Mouse (Mus musculus) MEL (cell line): ENCODE measurements around the gene Tespa1. TPM values are rescaled to one million over a fixed set of nuclear protein-coding genes. Genes with fewer than 3 reads are reported as not detected.
A peak's percentile ranks its signal among the peaks of the same experiment; 100 is the strongest.

Experiments used
- DNase-seq: peaks from one replicate; pipeline ENCODE4 v3.0.0; 2011; ENCODE audit warnings: low read depth, low spot score
- H3K27ac ChIP-seq: 2 replicates; pipeline ENCODE4 v1.5.1; 2012; ENCODE audit warnings: low read depth, mild to moderate bottlenecking, control low read depth, low read length, moderate library complexity; ENCODE audit not compliant: control insufficient read depth
- H3K27me3 ChIP-seq, 2 experiments: fragments of 150-350 bp in 1 of 2; sonication (generic) in 1 of 2; 2 replicates each; pipeline ENCODE4 v1.6.1; 2012; ENCODE audit warnings: low read length in 2 of 2, mild to moderate bottlenecking in 2 of 2, improper control_type of control experiment in 1 of 2, moderate library complexity in 1 of 2; ENCODE audit not compliant: insufficient read depth in 2 of 2, control insufficient read depth in 1 of 2
- H3K36me3 ChIP-seq, 2 experiments: 2 replicates each; pipeline ENCODE4 v1.6.1; 2012 to 2014; ENCODE audit warnings: low read length in 2 of 2, improper control_type of control experiment in 1 of 2, inconsistent platforms in 1 of 2, mild to moderate bottlenecking in 1 of 2; ENCODE audit not compliant: insufficient read depth in 2 of 2, control insufficient read depth in 1 of 2
- H3K4me1 ChIP-seq, 2 experiments: fragments of 150-350 bp in 1 of 2; sonication (generic) in 1 of 2; 2 replicates each; pipeline ENCODE4 v1.6.1; 2012; ENCODE audit warnings: low read length in 2 of 2, improper control_type of control experiment in 1 of 2, mild to moderate bottlenecking in 1 of 2; ENCODE audit not compliant: insufficient read depth in 2 of 2, control insufficient read depth in 1 of 2
- H3K4me3 ChIP-seq, 2 experiments: fragments of 150-350 bp in 1 of 2; sonication (generic) in 1 of 2; 2 replicates each; pipeline ENCODE4 v1.5.1; 2012; ENCODE audit warnings: low read depth in 2 of 2, low read length in 2 of 2, mild to moderate bottlenecking in 2 of 2, moderate library complexity in 2 of 2, control low read depth in 1 of 2, improper control_type of control experiment in 1 of 2; ENCODE audit not compliant: control insufficient read depth in 1 of 2, insufficient read depth in 1 of 2
- H3K79me2 ChIP-seq: 2 replicates; pipeline ENCODE4 v1.6.1; 2012; ENCODE audit warnings: mild to moderate bottlenecking, low read length, moderate library complexity; ENCODE audit not compliant: control insufficient read depth, poor library complexity, insufficient read depth
- H3K9ac ChIP-seq: 2 replicates; pipeline ENCODE4 v1.6.1; 2012; ENCODE audit warnings: low read depth, mild to moderate bottlenecking, control low read depth, low read length, moderate library complexity; ENCODE audit not compliant: control insufficient read depth, poor library complexity, severe bottlenecking
- H3K9me3 ChIP-seq: fragments of 150-350 bp; sonication (generic); replicated peaks from 2 replicates; pipeline ENCODE4 v1.6.1; 2012; ENCODE audit warnings: mild to moderate bottlenecking, low read length, improper control_type of control experiment, moderate library complexity; ENCODE audit not compliant: insufficient read depth
- BHLHE40 ChIP-seq: IDR thresholded peaks from 2 replicates; pipeline ENCODE4 v1.6.1; 2012; ENCODE audit warnings: low read depth, mild to moderate bottlenecking, inconsistent platforms, low read length, improper control_type of control experiment, borderline replicate concordance
- CHD1 ChIP-seq: IDR thresholded peaks from 2 replicates; pipeline ENCODE4 v1.6.1; 2012; ENCODE audit warnings: low read depth, mild to moderate bottlenecking, inconsistent platforms, low read length, improper control_type of control experiment
- CHD2 ChIP-seq: IDR thresholded peaks from 2 replicates; pipeline ENCODE4 v1.6.1; 2011; ENCODE audit warnings: low read length, improper control_type of control experiment
- E2F4 ChIP-seq: IDR thresholded peaks from 2 replicates; pipeline ENCODE4 v1.6.1; 2011; ENCODE audit warnings: low read depth, low read length, improper control_type of control experiment, borderline replicate concordance
- ELF1 ChIP-seq: IDR thresholded peaks from 2 replicates; pipeline ENCODE4 v1.6.1; 2014; ENCODE audit warnings: low read depth, mild to moderate bottlenecking, inconsistent platforms, low read length, improper control_type of control experiment, moderate library complexity
- EP300 ChIP-seq, 2 experiments: IDR thresholded peaks; 2 replicates each; pipeline ENCODE4 v1.6.1; 2011; ENCODE audit warnings: improper control_type of control experiment in 2 of 2, low read length in 2 of 2, low read depth in 1 of 2, mild to moderate bottlenecking in 1 of 2
- ETS1 ChIP-seq: IDR thresholded peaks from 2 replicates; pipeline ENCODE4 v1.6.1; 2012; ENCODE audit warnings: low read depth, mild to moderate bottlenecking, inconsistent platforms, low read length, improper control_type of control experiment, moderate library complexity
- GABPA ChIP-seq: IDR thresholded peaks from 2 replicates; pipeline ENCODE4 v1.6.1; 2012; ENCODE audit warnings: low read depth, mild to moderate bottlenecking, inconsistent platforms, low read length, improper control_type of control experiment, moderate library complexity
- GATA1 ChIP-seq: IDR thresholded peaks from 2 replicates; pipeline ENCODE4 v1.6.1; 2011; ENCODE audit warnings: low read depth, low read length, improper control_type of control experiment
- HCFC1 ChIP-seq: IDR thresholded peaks from 2 replicates; pipeline ENCODE4 v1.6.1; 2012; ENCODE audit warnings: low read depth, mild to moderate bottlenecking, inconsistent platforms, low read length, improper control_type of control experiment, moderate library complexity
- MAX ChIP-seq: IDR thresholded peaks from 2 replicates; pipeline ENCODE4 v1.6.1; 2011; ENCODE audit warnings: low read length, improper control_type of control experiment
- MEF2A ChIP-seq: IDR thresholded peaks from 2 replicates; pipeline ENCODE4 v1.6.1; 2014; ENCODE audit warnings: low read depth, mild to moderate bottlenecking, inconsistent platforms, low read length, improper control_type of control experiment; ENCODE audit not compliant: poor library complexity, insufficient replicate concordance, severe bottlenecking; ENCODE audit errors: extremely low read depth
- MXI1 ChIP-seq: IDR thresholded peaks from 2 replicates; pipeline ENCODE4 v1.6.1; 2011; ENCODE audit warnings: mild to moderate bottlenecking, low read depth, low read length, improper control_type of control experiment
- NELFE ChIP-seq: IDR thresholded peaks from 2 replicates; pipeline ENCODE4 v1.6.1; 2011; ENCODE audit warnings: low read depth, low read length, improper control_type of control experiment
- POLR2A ChIP-seq, 2 experiments: IDR thresholded peaks; 2 replicates each; pipeline ENCODE4 v1.6.1; 2011 to 2012; ENCODE audit warnings: low read length in 2 of 2, mild to moderate bottlenecking in 2 of 2, control low read depth in 1 of 2, improper control_type of control experiment in 1 of 2, low read depth in 1 of 2, moderate library complexity in 1 of 2; ENCODE audit not compliant: control insufficient read depth in 1 of 2, insufficient read depth in 1 of 2, poor library complexity in 1 of 2
- POLR2AphosphoS2 ChIP-seq: IDR thresholded peaks from 2 replicates; pipeline ENCODE4 v1.6.1; 2011; ENCODE audit warnings: low read length, improper control_type of control experiment
- RCOR1 ChIP-seq: IDR thresholded peaks from 2 replicates; pipeline ENCODE4 v1.6.1; 2012; ENCODE audit warnings: low read depth, mild to moderate bottlenecking, inconsistent platforms, low read length, improper control_type of control experiment
- SMC3 ChIP-seq: IDR thresholded peaks from 2 replicates; pipeline ENCODE4 v1.6.1; 2011; ENCODE audit warnings: low read depth, low read length, improper control_type of control experiment
- TAL1 ChIP-seq: IDR thresholded peaks from 2 replicates; pipeline ENCODE4 v1.6.1; 2012; ENCODE audit warnings: mild to moderate bottlenecking, inconsistent platforms, low read length, moderate library complexity, mixed read lengths
- TBP ChIP-seq: IDR thresholded peaks from 2 replicates; pipeline ENCODE4 v1.8.0; 2011; ENCODE audit warnings: low read depth, low read length, improper control_type of control experiment
- TCF12 ChIP-seq: IDR thresholded peaks from 2 replicates; pipeline ENCODE4 v1.6.1; 2014; ENCODE audit warnings: low read depth, mild to moderate bottlenecking, inconsistent platforms, low read length, improper control_type of control experiment, moderate library complexity
- UBTF ChIP-seq: IDR thresholded peaks from 2 replicates; pipeline ENCODE4 v1.6.1; 2012; ENCODE audit warnings: low read depth, mild to moderate bottlenecking, inconsistent platforms, low read length, improper control_type of control experiment, moderate library complexity, borderline replicate concordance; ENCODE audit not compliant: insufficient read depth
- ZNF384 ChIP-seq: IDR thresholded peaks from 2 replicates; pipeline ENCODE4 v1.6.1; 2012; ENCODE audit warnings: low read depth, mild to moderate bottlenecking, inconsistent platforms, low read length, improper control_type of control experiment
- polyA plus RNA-seq, 2 experiments: library from polyadenylated mRNA; stranded (reverse) in 1 of 2; unstranded in 1 of 2; fragments of >175 nt in 1 of 2; fragments of >200 nt in 1 of 2; gene quantifications; 2 replicates each; pipeline versions ENCODE4 v1.2.1 to v1.2.4; 2012; ENCODE audit warnings: low replicate concordance in 2 of 2, low read depth in 1 of 2; ENCODE audit not compliant: insufficient read length in 2 of 2, insufficient read depth in 1 of 2, missing spikeins in 1 of 2
- total RNA-seq: library from RNA; depleted of rRNA; stranded (reverse); fragments of 300-350 nt; gene quantifications from 2 replicates; pipeline ENCODE4 v1.2.3, GENCODE M21; 2012

The Tespa1 gene
- total and polyA plus RNA-seq, 3 experiments, result 2.7 to 3.5 TPM; not detected in 1

GRCm38 (mm10) chr10:130314110-130314829, 8.4 kb upstream of the Tespa1 start:
- no peak overlapping the region for H3K4me3 ChIP-seq
- no peak for TF ChIP-seq CHD1
- TF ChIP-seq CHD2, result no peak
- no peak for TF ChIP-seq HCFC1
- TF ChIP-seq RCOR1, result no peak
- TF ChIP-seq MXI1, result no peak
- no peak for TF ChIP-seq MAX
- no peak for TF ChIP-seq UBTF
- TF ChIP-seq ZNF384, result peak; percentile 62; the same call in 1 of the 2 replicates
- peak; percentile 64 for TF ChIP-seq TCF12
- no peak for TF ChIP-seq SMC3
- TF ChIP-seq GATA1, result no peak
- TF ChIP-seq TAL1, result peak; percentile 43; the same call in 1 of the 2 replicates
- TF ChIP-seq BHLHE40, result no peak
- no peak for TF ChIP-seq MEF2A
- peak in 1 of 2 experiments; percentile 21; a peak in 1 of 4 replicates for TF ChIP-seq EP300 (IDR thresholded peaks at IDR 0.05; ENCODE audit: low read depth in 1 of 2, low read length in 2 of 2)
- TF ChIP-seq E2F4, result no peak
- no peak for TF ChIP-seq POLR2AphosphoS2
- no peak for TF ChIP-seq POLR2A (IDR thresholded peaks at IDR 0.05; ENCODE audit: control insufficient read depth in 1 of 2, insufficient read depth in 1 of 2, low read depth in 1 of 2, low read length in 2 of 2, poor library complexity in 1 of 2)
- peak; percentile 41; the same call in 1 of the 2 replicates for TF ChIP-seq ETS1
- H3K9me3 ChIP-seq, result no peaks in the 10 kb centered on the region
- H3K9ac ChIP-seq, result no peak overlapping the region
- DNase-seq, result peak; percentile 45
- no peak overlapping the region for H3K27ac ChIP-seq
- H3K27me3 ChIP-seq, result no peaks in the 10 kb centered on the region
- no peaks in the 10 kb centered on the region for H3K79me2 ChIP-seq
- peaks cover 7 to 9% of the 10 kb centered on the region in 2 experiments; a peak in 3 of 4 replicates for H3K4me1 ChIP-seq
- H3K36me3 ChIP-seq, result peaks cover 0 to 16% of the 10 kb centered on the region in 2 experiments; a peak in 2 of 4 replicates

GRCm38 (mm10) chr10:130315846-130316245, 6.8 kb upstream of the Tespa1 start:
- no peak for DNase-seq
- Histone ChIP-seq H3K79me2 (no peaks in the 10 kb centered on the region), H3K4me3 (no peak overlapping the region), H3K9ac (no peak overlapping the region), H3K36me3 (peaks cover 0 to 26% of the 10 kb centered on the region in 2 experiments; a peak in 2 of 4 replicates), H3K9me3 (no peaks in the 10 kb centered on the region), H3K4me1 (peaks cover 11% of the 10 kb centered on the region in 2 experiments), H3K27ac (no peak overlapping the region), H3K27me3 (no peaks in the 10 kb centered on the region)
- TF ChIP-seq E2F4 (no peak), TBP (no peak), GABPA (no peak), ZNF384 (no peak), ELF1 (no peak), NELFE (no peak)
